Mouse (Mus musculus) T-helper 1 cell (primary cell): ENCODE measurements at regions not wholly inside any gene's neighbourhood (a gene's known extent, or its start where the extent isn't known, plus 50 kb on each side); places are given as distances from the start of the nearest gene placed in this dataset.

ENCODE experiments used
- in situ Hi-C: fragments of 300-600 bp; cut with MboI, MseI; formaldehyde crosslinking; loops from one replicate; pipeline ENCODE4 v1.15.1; 2025; ENCODE audit warnings: high pct_unique_total_duplicates

GRCm38 (mm10) chr3:21507655-21508054 lies 568.8 kb upstream of the Tbl1xr1 start:
- in situ Hi-C loops = loop anchor here (10.0 kb wide), 1 partner anchor 367 kb away; no protein-coding TSS in a partner anchor

- in situ Hi-C loops = no loop called here
Measured at GRCm38 (mm10) chr3:21512081-21512480, 564.4 kb upstream of the Tbl1xr1 start.

GRCm38 (mm10) chr3:21524426-21524937 lies 552.0 kb upstream of the Tbl1xr1 start:
- in situ Hi-C loops = no loop called here

GRCm38 (mm10) chr3:21530862-21531261 lies 545.6 kb upstream of the Tbl1xr1 start:
- in situ Hi-C loops = no loop called here

GRCm38 (mm10) chr3:21539138-21539537 lies 537.3 kb upstream of the Tbl1xr1 start:
- in situ Hi-C loops = no loop called here

GRCm38 (mm10) chr3:21544456-21544855 lies 532.0 kb upstream of the Tbl1xr1 start:
- in situ Hi-C loops = no loop called here

GRCm38 (mm10) chr3:21545156-21545893 lies 531.1 kb upstream of the Tbl1xr1 start:
- in situ Hi-C loops = no loop called here

- in situ Hi-C loops = no loop called here
Measured at GRCm38 (mm10) chr3:21546411-21546810, 530.0 kb upstream of the Tbl1xr1 start.

GRCm38 (mm10) chr3:21549671-21550070 lies 526.8 kb upstream of the Tbl1xr1 start:
- in situ Hi-C loops = no loop called here

- in situ Hi-C loops = no loop called here
Measured at GRCm38 (mm10) chr3:21553159-21553758, 523.2 kb upstream of the Tbl1xr1 start.

GRCm38 (mm10) chr3:21553859-21554258 lies 522.6 kb upstream of the Tbl1xr1 start:
- in situ Hi-C loops = no loop called here

- in situ Hi-C loops = no loop called here
Measured at GRCm38 (mm10) chr3:21557963-21558441, 518.5 kb upstream of the Tbl1xr1 start.

- in situ Hi-C loops = no loop called here
Measured at GRCm38 (mm10) chr3:21562771-21563312, 513.6 kb upstream of the Tbl1xr1 start.

GRCm38 (mm10) chr3:21563454-21563853 lies 513.0 kb upstream of the Tbl1xr1 start:
- in situ Hi-C loops = no loop called here

GRCm38 (mm10) chr3:21564211-21564781 lies 512.2 kb upstream of the Tbl1xr1 start:
- in situ Hi-C loops = no loop called here

- in situ Hi-C loops = no loop called here
Measured at GRCm38 (mm10) chr3:21564847-21565485, 511.5 kb upstream of the Tbl1xr1 start.

- in situ Hi-C loops = no loop called here
Measured at GRCm38 (mm10) chr3:21569721-21570120, 506.7 kb upstream of the Tbl1xr1 start.

- in situ Hi-C loops = no loop called here
Measured at GRCm38 (mm10) chr3:21578635-21579034, 497.8 kb upstream of the Tbl1xr1 start.

GRCm38 (mm10) chr3:21582122-21582521 lies 494.3 kb upstream of the Tbl1xr1 start:
- in situ Hi-C loops = no loop called here

GRCm38 (mm10) chr3:21585767-21586166 lies 490.7 kb upstream of the Tbl1xr1 start:
- in situ Hi-C loops = no loop called here

- in situ Hi-C loops = no loop called here
Measured at GRCm38 (mm10) chr3:21606846-21607245, 469.6 kb upstream of the Tbl1xr1 start.

GRCm38 (mm10) chr3:21610231-21610630 lies 466.2 kb upstream of the Tbl1xr1 start:
- in situ Hi-C loops = no loop called here
